Mouse (Mus musculus): ENCODE measurements at regions not wholly inside any gene's neighbourhood (a gene's known extent, or its start where the extent isn't known, plus 50 kb on each side); places are given as distances from the start of the nearest gene placed in this dataset.

- TF ChIP-seq CHD2 (IDR thresholded peaks at IDR 0.05; ENCODE audit: low read depth, low read length), result no peak
- TF ChIP-seq MAFK (IDR thresholded peaks at IDR 0.05; ENCODE audit: insufficient read depth, low read depth, low read length), result no peak
These were observed 226.7 kb upstream of the F930015N05Rik start for GRCm38 (mm10) chr11:64663166-64663565.
